Mouse (Mus musculus) lung, embryonic 14.5 days (tissue): ENCODE measurements around the gene Fadd. TPM values are rescaled to one million over a fixed set of nuclear protein-coding genes. Genes with fewer than 3 reads are reported as not detected.
A peak's percentile ranks its signal among the peaks of the same experiment; 100 is the strongest.

ENCODE experiments used
- ATAC-seq: fragments of 200-750 bp; cut with Nextera tagmentation; 2 replicates; pipeline ENCODE4 v1.8.0; 2017; ENCODE audit warnings: mild to moderate bottlenecking, moderate TSS enrichment, moderate library complexity; ENCODE audit not compliant: insufficient read depth
- DNase-seq: peaks from one replicate; pipeline ENCODE4 v3.0.0-alpha.2; 2015
- H3K27ac ChIP-seq: fragments of 300-500 bp; sonication (generic); 2 replicates; pipeline ENCODE4 v1.5.1; 2014; ENCODE audit warnings: low read depth, mild to moderate bottlenecking, moderate library complexity
- H3K27me3 ChIP-seq: fragments of 300-500 bp; sonication (generic); 2 replicates; pipeline ENCODE4 v1.6.1; 2014; ENCODE audit warnings: low read length, control low read depth; ENCODE audit not compliant: insufficient read depth
- H3K36me3 ChIP-seq: fragments of 300-500 bp; sonication (generic); 2 replicates; pipeline ENCODE4 v1.6.1; 2014; ENCODE audit warnings: control low read depth; ENCODE audit not compliant: insufficient read depth
- H3K4me1 ChIP-seq: fragments of 300-500 bp; sonication (generic); 2 replicates; pipeline ENCODE4 v1.6.1; 2014; ENCODE audit warnings: antibody characterized with exemption, control low read depth; ENCODE audit not compliant: insufficient read depth
- H3K4me2 ChIP-seq: fragments of 300-500 bp; sonication (generic); 2 replicates; pipeline ENCODE4 v1.6.1; 2014; ENCODE audit warnings: mild to moderate bottlenecking
- H3K4me3 ChIP-seq: fragments of 300-500 bp; sonication (generic); 2 replicates; pipeline ENCODE4 v1.5.1; 2014; ENCODE audit warnings: low read depth, low read length
- H3K9ac ChIP-seq: fragments of 300-500 bp; sonication (generic); 2 replicates; pipeline ENCODE4 v1.6.1; 2014
- H3K9me3 ChIP-seq: fragments of 300-500 bp; sonication (generic); 2 replicates; pipeline ENCODE4 v1.6.1; 2016; ENCODE audit warnings: low read depth, low read length, control low read depth
- CTCF ChIP-seq: IDR thresholded peaks from 2 replicates; pipeline ENCODE4 v1.5.1; 2016; ENCODE audit warnings: antibody characterized with exemption, low read depth
- WGBS: fragments of 180-500 bp; shearing (Covaris S2); extraction: QIAGEN DNeasy Blood & Tissue Kit; methylation state at CpG from one replicate; pipeline ENCODE4 v1.1.7; 2014; 5-methylcytosine and 5-hydroxymethylcytosine counted together
- polyA plus RNA-seq: library from polyadenylated mRNA; unstranded; fragments of >200 nt; fragmentation: Nextera tagmentation; extraction: Ambion mirVana; gene quantifications from 2 replicates; pipeline ENCODE4 v1.2.1, GENCODE M21; 2014

Fadd gene
- polyA plus RNA-seq, 1 experiment from 2014 or later = 12.8 TPM

DNA sequence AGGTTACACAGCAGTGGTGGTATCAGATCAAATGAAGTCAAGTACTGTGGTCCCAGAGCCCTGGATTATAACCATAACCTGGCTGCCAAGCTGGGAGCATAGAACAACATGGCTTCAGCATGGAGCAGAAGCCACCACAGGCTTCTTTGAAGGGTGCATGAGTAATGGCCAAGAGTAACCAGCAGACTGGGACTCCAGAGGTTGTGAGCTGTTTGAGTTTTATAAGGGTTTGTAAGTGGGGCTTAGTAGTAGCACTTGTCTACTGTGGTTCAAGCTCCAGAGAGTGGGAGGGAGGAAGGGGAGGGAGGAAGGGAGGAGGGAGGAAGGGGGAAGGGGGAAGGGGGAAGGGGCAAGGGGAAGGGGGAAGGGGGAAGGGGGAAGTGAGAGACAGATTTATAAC, 38.1 kb upstream of the Fadd start:
- Histone ChIP-seq H3K9ac (no peak overlapping the region), H3K4me2 (no peak overlapping the region), H3K4me3 (no peak overlapping the region), H3K36me3 (peaks cover 7% of the 10 kb centered on the region; the same call in 1 of the 2 replicates), H3K9me3 (no peaks in the 10 kb centered on the region), H3K27ac (no peak overlapping the region), H3K4me1 (no peaks in the 10 kb centered on the region; the same call in 1 of the 2 replicates), H3K27me3 (no peaks in the 10 kb centered on the region)
- ATAC-seq (peak; percentile 14; the same call in 1 of the 2 replicates), DNase-seq (no peak)
- TF ChIP-seq CTCF = no peak

DNA sequence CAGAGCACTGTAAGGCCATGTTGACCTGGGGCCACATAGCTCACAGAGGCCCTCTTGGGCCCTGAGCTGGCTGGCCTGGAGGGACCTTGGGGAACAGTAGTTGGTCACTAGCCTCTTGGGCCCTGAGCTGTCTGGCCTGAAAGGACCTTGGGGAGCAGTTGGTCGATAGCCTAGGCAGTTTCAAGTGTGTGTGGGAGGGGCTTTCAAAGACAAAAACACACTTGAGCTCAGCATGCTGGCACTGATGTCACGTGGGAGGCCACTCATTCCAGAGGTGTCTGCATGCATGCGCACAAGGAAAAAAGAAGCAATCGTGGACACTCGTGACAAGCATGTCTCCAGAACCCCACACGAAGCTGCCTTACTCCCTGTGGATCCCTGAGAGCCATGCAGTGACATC, 33.1 kb upstream of the Fadd start:
- Histone ChIP-seq H3K27me3 (no peaks in the 10 kb centered on the region), H3K4me2 (no peak overlapping the region), H3K4me1 (no peaks in the 10 kb centered on the region; the same call in 1 of the 2 replicates), H3K9ac (no peak overlapping the region), H3K27ac (no peak overlapping the region), H3K4me3 (no peak overlapping the region), H3K9me3 (no peaks in the 10 kb centered on the region), H3K36me3 (no peaks in the 10 kb centered on the region; the same call in 1 of the 2 replicates)
- WGBS = 48% methylated on average over 6 of the region's 6 CpGs
- DNase-seq = no peak
- TF ChIP-seq CTCF = no peak
- ATAC-seq = no peak

DNA sequence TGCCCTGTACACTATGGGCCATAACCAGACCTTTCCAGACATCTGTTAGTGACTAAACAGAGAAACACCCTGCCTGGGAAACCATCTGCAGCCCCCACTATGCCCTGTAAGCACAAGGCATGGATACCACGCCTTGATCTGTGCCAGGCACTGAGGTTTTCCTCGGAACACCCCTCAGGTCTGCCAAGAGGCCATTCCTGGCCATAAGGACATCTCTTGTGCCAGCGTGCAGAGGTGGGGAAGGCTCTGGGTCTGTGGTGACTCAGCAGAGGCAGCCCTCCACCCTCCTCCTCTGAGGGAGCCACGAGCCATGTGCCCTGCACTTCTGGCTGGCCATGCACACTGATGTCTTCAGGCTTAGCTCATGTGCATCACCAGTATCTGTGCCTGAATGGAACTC, 30.6 kb upstream of the Fadd start:
- Histone ChIP-seq H3K27me3 (no peaks in the 10 kb centered on the region), H3K4me3 (no peak overlapping the region), H3K36me3 (peaks cover 2% of the 10 kb centered on the region; the same call in 1 of the 2 replicates), H3K4me2 (no peak overlapping the region), H3K27ac (no peak overlapping the region), H3K9ac (no peak overlapping the region), H3K4me1 (no peaks in the 10 kb centered on the region), H3K9me3 (no peaks in the 10 kb centered on the region)
- TF ChIP-seq CTCF = no peak
- DNase-seq (no peak), ATAC-seq (no peak)
- 78% methylated on average over 4 of the region's 4 CpGs for WGBS

DNA sequence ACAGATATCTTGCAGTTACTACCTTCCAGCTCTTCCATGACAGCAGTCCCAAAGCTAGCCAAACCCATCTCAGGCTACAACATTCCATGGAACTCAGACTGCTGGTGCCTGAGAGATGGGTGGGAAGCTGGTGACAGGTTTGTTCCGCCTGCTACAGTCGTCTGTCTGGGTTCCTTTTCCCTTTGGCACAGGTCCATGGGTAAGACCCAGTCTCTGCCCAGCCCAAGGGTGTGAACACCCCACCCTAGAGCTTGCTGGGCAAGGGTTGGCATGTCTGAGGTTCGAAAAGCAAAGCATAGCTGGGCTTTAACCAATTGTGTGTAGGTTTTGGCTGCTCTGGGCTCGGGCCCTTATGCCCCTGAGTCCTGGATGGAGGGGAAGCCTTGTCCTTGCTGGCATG, 30.1 kb upstream of the Fadd start:
- no peak overlapping the region for H3K9ac ChIP-seq
- peaks cover 2% of the 10 kb centered on the region; the same call in 1 of the 2 replicates for H3K36me3 ChIP-seq
- 63% methylated on average over 4 of the region's 4 CpGs for WGBS
- H3K4me2 ChIP-seq = no peak overlapping the region
- DNase-seq = no peak
- H3K9me3 ChIP-seq = no peaks in the 10 kb centered on the region
- no peak for TF ChIP-seq CTCF
- no peak overlapping the region for H3K4me3 ChIP-seq
- no peak overlapping the region for H3K27ac ChIP-seq
- no peaks in the 10 kb centered on the region for H3K4me1 ChIP-seq
- no peaks in the 10 kb centered on the region for H3K27me3 ChIP-seq
- ATAC-seq = no peak

DNA sequence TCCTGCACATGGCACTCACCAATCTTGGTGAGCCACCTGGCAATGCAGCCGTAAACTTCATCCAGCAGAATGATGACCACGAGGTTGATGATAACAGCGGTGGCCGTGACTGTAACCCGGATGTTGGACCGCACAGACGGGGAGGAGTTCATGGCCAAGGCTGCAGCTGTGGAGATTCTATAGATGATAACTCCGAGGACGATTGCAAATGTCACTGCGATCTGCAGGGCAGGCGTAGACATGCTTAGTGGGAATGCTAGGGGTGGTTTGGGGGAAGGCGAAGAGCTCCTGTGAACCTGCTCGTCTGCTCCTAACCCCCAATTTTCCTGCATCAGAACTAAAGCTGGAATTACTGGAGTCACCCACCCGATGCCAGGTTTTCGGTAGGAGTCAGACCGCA, 29.3 kb upstream of the Fadd start:
- Histone ChIP-seq H3K27me3 (no peaks in the 10 kb centered on the region), H3K9ac (no peak overlapping the region), H3K4me1 (no peaks in the 10 kb centered on the region), H3K27ac (no peak overlapping the region), H3K9me3 (no peaks in the 10 kb centered on the region), H3K36me3 (peaks cover 2% of the 10 kb centered on the region; the same call in 1 of the 2 replicates), H3K4me3 (no peak overlapping the region), H3K4me2 (no peak overlapping the region)
- DNase-seq (no peak), ATAC-seq (no peak)
- 85% methylated on average over 16 of the region's 16 CpGs for WGBS
- TF ChIP-seq CTCF = no peak

DNA sequence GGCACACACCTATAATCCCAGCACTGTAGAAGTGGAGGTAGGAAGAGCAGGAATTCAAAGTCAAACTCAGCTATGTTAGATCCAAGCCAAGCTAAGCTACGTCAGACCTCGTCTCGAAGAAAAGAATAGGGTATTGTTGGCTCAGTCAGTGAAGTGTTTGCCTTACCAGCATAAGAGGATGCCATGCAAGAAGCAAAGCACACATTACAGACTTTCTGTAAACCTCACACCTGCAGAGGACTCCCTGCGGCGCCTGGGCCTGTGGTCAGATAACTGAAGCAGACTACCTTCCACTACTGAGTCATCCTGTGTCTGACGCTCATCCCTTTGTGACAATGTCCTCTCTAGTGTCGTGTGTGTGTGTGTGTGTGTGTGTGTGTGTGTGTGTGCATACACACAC, 27.3 kb upstream of the Fadd start:
- peak; percentile 75; the same call in 1 of the 2 replicates for ATAC-seq

DNA sequence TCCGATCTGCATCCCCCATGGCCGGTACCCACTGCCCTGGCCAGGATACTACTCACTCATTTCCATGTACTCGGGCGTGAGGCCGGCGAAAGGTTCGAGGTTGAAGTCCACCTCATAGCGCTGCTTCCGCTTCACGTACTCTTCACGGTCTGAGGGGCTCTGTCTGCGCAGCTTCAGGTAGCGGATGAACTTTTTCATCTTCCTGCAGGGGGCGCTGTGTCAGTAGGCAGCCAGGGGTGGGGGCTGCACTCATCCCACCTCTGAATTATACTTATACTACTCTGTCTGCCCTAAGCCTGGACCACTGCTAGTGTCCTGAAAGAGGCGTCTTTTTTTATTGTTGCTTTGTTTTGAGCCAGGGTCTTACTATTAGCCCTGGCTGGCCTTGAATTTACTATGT, 25.6 kb upstream of the Fadd start:
- Histone ChIP-seq H3K4me1 (no peaks in the 10 kb centered on the region), H3K36me3 (peaks cover 7% of the 10 kb centered on the region), H3K4me2 (no peak overlapping the region), H3K9me3 (no peaks in the 10 kb centered on the region), H3K27ac (no peak overlapping the region), H3K9ac (no peak overlapping the region), H3K4me3 (no peak overlapping the region), H3K27me3 (no peaks in the 10 kb centered on the region)
- ATAC-seq (no peak), DNase-seq (no peak)
- WGBS = 87% methylated on average over 15 of the region's 15 CpGs
- TF ChIP-seq CTCF = peak; percentile 48

More for the DNA sequence above, 27.3 kb upstream of the Fadd start:
- Histone ChIP-seq H3K4me3 (no peak overlapping the region), H3K27ac (peak overlapping the region; percentile 77), H3K9ac (no peak overlapping the region), H3K27me3 (no peaks in the 10 kb centered on the region), H3K36me3 (peaks cover 5% of the 10 kb centered on the region; the same call in 1 of the 2 replicates), H3K4me2 (no peak overlapping the region), H3K9me3 (no peaks in the 10 kb centered on the region), H3K4me1 (no peaks in the 10 kb centered on the region)
- no peak for TF ChIP-seq CTCF
- peak; percentile 69 for DNase-seq
- 59% methylated on average over 7 of the region's 7 CpGs for WGBS

DNA sequence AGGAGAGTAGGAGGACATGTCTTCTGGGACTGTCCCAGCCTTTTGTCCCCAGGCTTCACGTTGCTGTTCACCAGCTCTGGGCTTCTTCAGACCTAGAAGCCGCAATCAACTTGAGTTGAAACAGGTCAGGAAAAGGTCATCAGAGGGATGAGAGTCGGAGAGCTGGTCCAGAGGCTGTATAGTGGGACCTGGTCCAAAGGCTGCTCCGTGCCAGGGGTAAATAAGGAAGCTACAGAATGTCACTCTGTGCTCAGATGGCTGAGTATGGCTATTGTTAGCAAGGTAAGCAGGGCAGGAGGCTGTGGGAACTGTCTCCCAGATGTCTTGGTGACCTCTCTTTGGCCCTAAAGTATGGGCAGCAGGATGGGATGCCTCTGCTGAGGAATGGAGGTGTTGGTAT, 22.5 kb upstream of the Fadd start:
- H3K9me3 ChIP-seq = no peaks in the 10 kb centered on the region

More for the DNA sequence above, 22.5 kb upstream of the Fadd start:
- H3K27me3 ChIP-seq = no peaks in the 10 kb centered on the region
- no peak for TF ChIP-seq CTCF
- ATAC-seq (no peak), DNase-seq (no peak)
- no peak overlapping the region for H3K4me3 ChIP-seq
- no peak overlapping the region for H3K27ac ChIP-seq
- WGBS = 51% methylated on average over 4 of the region's 4 CpGs
- H3K36me3 ChIP-seq = peaks cover 7% of the 10 kb centered on the region
- no peak overlapping the region for H3K9ac ChIP-seq
- no peak overlapping the region for H3K4me2 ChIP-seq
- no peaks in the 10 kb centered on the region for H3K4me1 ChIP-seq
